Mouse (Mus musculus) liver, embryonic 14.5 days (tissue): ENCODE results near the gene Cyp2c39. TPM values are rescaled to one million over a fixed set of nuclear protein-coding genes. Genes with fewer than 3 reads are reported as not detected.
"Not testable (repeated sequence)": the region's sequence is repeated elsewhere in the genome, so short reads cannot be mapped to it uniquely, and the experiment has no call there.

Experiments
- ATAC-seq: fragments of 200-750 bp; cut with Nextera tagmentation; 2 replicates; pipeline ENCODE4 v1.8.0; 2017; ENCODE audit warnings: moderate number of reproducible peaks, mild to moderate bottlenecking, moderate library complexity; ENCODE audit not compliant: insufficient read depth
- DNase-seq, 3 experiments: peaks; one replicate each; pipeline ENCODE4 v3.0.0-alpha.2; 2012 to 2013; ENCODE audit warnings: low read depth in 3 of 3, low spot score in 3 of 3
- H3K27ac ChIP-seq: fragments of 300-500 bp; sonication (generic); 2 replicates; pipeline ENCODE4 v1.5.1; 2014; ENCODE audit warnings: moderate library complexity, mild to moderate bottlenecking, control low read depth, inconsistent platforms
- H3K27me3 ChIP-seq: fragments of 300-500 bp; sonication (generic); 2 replicates; pipeline ENCODE4 v1.6.1; 2014; ENCODE audit warnings: mild to moderate bottlenecking, low read length, moderate library complexity; ENCODE audit not compliant: control insufficient read depth, insufficient read depth
- H3K36me3 ChIP-seq: fragments of 300-500 bp; sonication (generic); replicated peaks from 2 replicates; pipeline ENCODE4 v1.6.1; 2014; ENCODE audit warnings: low read depth; ENCODE audit not compliant: control insufficient read depth, insufficient read depth
- H3K4me1 ChIP-seq, 2 experiments: fragments of 200-500 bp in 1 of 2; fragments of 300-500 bp in 1 of 2; sonication (generic) in 1 of 2; replicated peaks; 2 replicates each; pipeline ENCODE4 v1.6.1; 2012 to 2014; ENCODE audit warnings: antibody characterized with exemption in 1 of 2, inconsistent platforms in 1 of 2, low read length in 1 of 2; ENCODE audit not compliant: control insufficient read depth in 2 of 2, insufficient read depth in 2 of 2
- H3K4me2 ChIP-seq: fragments of 300-500 bp; sonication (generic); 2 replicates; pipeline ENCODE4 v1.6.1; 2014; ENCODE audit warnings: low read depth, mild to moderate bottlenecking, control low read depth, moderate library complexity
- H3K4me3 ChIP-seq, 2 experiments: fragments of 200-500 bp in 1 of 2; fragments of 300-500 bp in 1 of 2; sonication (generic) in 1 of 2; 2 replicates each; pipeline ENCODE4 v1.5.1; 2012 to 2014; ENCODE audit warnings: low read depth in 2 of 2, low read length in 2 of 2, mild to moderate bottlenecking in 2 of 2, control low read depth in 1 of 2, inconsistent platforms in 1 of 2, moderate library complexity in 1 of 2; ENCODE audit not compliant: insufficient read depth in 1 of 2
- H3K9ac ChIP-seq: fragments of 300-500 bp; sonication (generic); replicated peaks from 2 replicates; pipeline ENCODE4 v1.6.1; 2014; ENCODE audit warnings: mild to moderate bottlenecking, control low read depth, moderate library complexity
- H3K9me3 ChIP-seq: fragments of 300-500 bp; sonication (generic); 2 replicates; pipeline ENCODE4 v1.6.1; 2016; ENCODE audit warnings: low read length, mixed read lengths; ENCODE audit not compliant: control insufficient read depth
- CTCF ChIP-seq: IDR thresholded peaks from 2 replicates; pipeline ENCODE4 v1.5.1; 2016; ENCODE audit warnings: antibody characterized with exemption, low read depth, control low read depth
- EP300 ChIP-seq: IDR thresholded peaks from 2 replicates; pipeline ENCODE4 v1.6.1; 2016; ENCODE audit warnings: antibody characterized with exemption, low read depth
- WGBS: fragments of 180-500 bp; shearing (Covaris S2); extraction: QIAGEN DNeasy Blood & Tissue Kit; methylation state at CpG from one replicate; pipeline ENCODE4 v1.1.7; 2014; ENCODE audit not compliant: insufficient replicate concordance; 5-methylcytosine and 5-hydroxymethylcytosine counted together
- polyA plus RNA-seq, 2 experiments: library from polyadenylated mRNA; depleted of rRNA in 1 of 2; stranded (reverse) in 1 of 2; unstranded in 1 of 2; fragments of >200 nt; fragmentation: Nextera tagmentation in 1 of 2; extraction: Ambion mirVana in 1 of 2; gene quantifications; 2 replicates each; pipeline versions ENCODE4 v1.2.1 to v1.2.3; 2012 to 2014

The Cyp2c39 gene
- polyA plus RNA-seq (2012; rRNA removed) (not detected in 2 replicates), polyA plus RNA-seq (2014; fragmentation: Nextera tagmentation; extraction: Ambion mirVana) (not detected in 2 replicates)

GRCm38 (mm10) chr19:39510534-39510933 lies at the start of gene Cyp2c39:
TSS of gene Cyp2c39 (plus strand) at chr19:39510862.
- H3K27ac ChIP-seq = no peak within 1 kb of the TSS
- no peaks in the 10 kb centered on the region for H3K4me1 ChIP-seq
- H3K9me3 ChIP-seq = no peaks in the 10 kb centered on the region
- no peaks in the 10 kb centered on the region for H3K36me3 ChIP-seq
- ATAC-seq = no peak
- no peak for DNase-seq
- no peaks in the 10 kb centered on the region for H3K27me3 ChIP-seq
- no peak within 1 kb of the TSS for H3K9ac ChIP-seq
- no peak within 1 kb of the TSS for H3K4me2 ChIP-seq
- no peak within 1 kb of the TSS for H3K4me3 ChIP-seq
- TF ChIP-seq CTCF (no peak), EP300 (no peak)
- WGBS = 49% methylated on average over 4 of the region's 4 CpGs

GRCm38 (mm10) chr19:39462941-39463340 lies 47.7 kb upstream of the Cyp2c39 start, which contains the start of gene Cyp2c38:
TSS of gene Cyp2c38 (minus strand) at chr19:39463075.
- H3K36me3 ChIP-seq = no peaks in the 10 kb centered on the region
- H3K9ac ChIP-seq = no peak within 1 kb of the TSS
- DNase-seq = no peak
- no peaks in the 10 kb centered on the region for H3K9me3 ChIP-seq
- H3K27me3 ChIP-seq = no peaks in the 10 kb centered on the region
- WGBS = 52% methylated on average over 1 of the region's 1 CpGs
- no peak within 1 kb of the TSS for H3K4me2 ChIP-seq
- no peak for TF ChIP-seq EP300
- no peak for TF ChIP-seq CTCF
- no peak for ATAC-seq
- no peaks in the 10 kb centered on the region for H3K4me1 ChIP-seq
- H3K4me3 ChIP-seq = no peak within 1 kb of the TSS
- H3K27ac ChIP-seq = no peak within 1 kb of the TSS

GRCm38 (mm10) chr19:39463923-39464322 lies 46.7 kb upstream of the Cyp2c39 start:
- DNase-seq (no peak), ATAC-seq (no peak)
- no peak overlapping the region for H3K9ac ChIP-seq

GRCm38 (mm10) chr19:39483961-39484360 lies 26.7 kb upstream of the Cyp2c39 start:
- H3K36me3 ChIP-seq, H3K4me1 ChIP-seq, H3K9ac ChIP-seq, DNase-seq, H3K4me2 ChIP-seq, H3K9me3 ChIP-seq, H3K4me3 ChIP-seq, ATAC-seq, H3K27ac ChIP-seq, H3K27me3 ChIP-seq: not testable (repeated sequence)
- 67% methylated on average over 1 of the region's 1 CpGs for WGBS

More at GRCm38 (mm10) chr19:39463923-39464322, 46.7 kb upstream of the Cyp2c39 start:
- Histone ChIP-seq H3K36me3 (no peaks in the 10 kb centered on the region), H3K27ac (no peak overlapping the region), H3K4me2 (no peak overlapping the region), H3K9me3 (no peaks in the 10 kb centered on the region), H3K4me3 (no peak overlapping the region), H3K27me3 (no peaks in the 10 kb centered on the region), H3K4me1 (no peaks in the 10 kb centered on the region)
- TF ChIP-seq CTCF = no peak
- no peak for TF ChIP-seq EP300

GRCm38 (mm10) chr19:39506341-39506740 lies 4.3 kb upstream of the Cyp2c39 start:
- Histone ChIP-seq H3K4me3 (no peak overlapping the region), H3K27ac (no peak overlapping the region), H3K9ac (no peak overlapping the region), H3K36me3 (no peaks in the 10 kb centered on the region), H3K9me3 (no peaks in the 10 kb centered on the region), H3K4me2 (no peak overlapping the region), H3K4me1 (no peaks in the 10 kb centered on the region), H3K27me3 (no peaks in the 10 kb centered on the region)
- no peak for ATAC-seq
- TF ChIP-seq EP300 (no peak), CTCF (no peak)
- DNase-seq = no peak

- no peak overlapping the region for H3K9ac ChIP-seq
- no peaks in the 10 kb centered on the region for H3K9me3 ChIP-seq
- no peak overlapping the region for H3K4me2 ChIP-seq
- H3K36me3 ChIP-seq = no peaks in the 10 kb centered on the region
- DNase-seq (no peak), ATAC-seq (no peak)
- no peak for TF ChIP-seq CTCF
- no peak for TF ChIP-seq EP300
- H3K27ac ChIP-seq = no peak overlapping the region
- H3K27me3 ChIP-seq = no peaks in the 10 kb centered on the region
- WGBS = 32% methylated on average over 1 of the region's 1 CpGs
- H3K4me1 ChIP-seq = no peaks in the 10 kb centered on the region
- no peak overlapping the region for H3K4me3 ChIP-seq
Observed at GRCm38 (mm10) chr19:39509533-39509932, 1.1 kb upstream of the Cyp2c39 start.

Other genes with a start within 250 kb of the Cyp2c39 start
- not detected in 2 replicates for gene Cyp2c29, start 241.5 kb upstream of the Cyp2c39 start, polyA plus RNA-seq (2012; rRNA removed)
- gene Cyp2c29, start 241.5 kb upstream of the Cyp2c39 start, polyA plus RNA-seq (2014; fragmentation: Nextera tagmentation; extraction: Ambion mirVana) = not detected in 2 replicates
- not detected in 2 replicates for gene Cyp2c38, start 47.8 kb upstream of the Cyp2c39 start, polyA plus RNA-seq (2012; rRNA removed)
- gene Cyp2c38, start 47.8 kb upstream of the Cyp2c39 start, polyA plus RNA-seq (2014; fragmentation: Nextera tagmentation; extraction: Ambion mirVana) = not detected in 2 replicates
- gene Cyp2c67, start 138.2 kb downstream of the Cyp2c39 start, polyA plus RNA-seq (2012; rRNA removed) = 0.41 and 0.52 TPM in 2 replicates
- 0.83 and 0.93 TPM in 2 replicates for gene Cyp2c67, start 138.2 kb downstream of the Cyp2c39 start, polyA plus RNA-seq (2014; fragmentation: Nextera tagmentation; extraction: Ambion mirVana)
- 36.5 and 48.7 TPM in 2 replicates for gene Cyp2c68, start 230.2 kb downstream of the Cyp2c39 start, polyA plus RNA-seq (2012; rRNA removed)
- gene Cyp2c68, start 230.2 kb downstream of the Cyp2c39 start, polyA plus RNA-seq (2014; fragmentation: Nextera tagmentation; extraction: Ambion mirVana) = 118 and 124 TPM in 2 replicates